Mouse (Mus musculus) MEL (cell line): ENCODE results near the gene Stard7.

Source experiments
- CHD2 ChIP-seq: IDR thresholded peaks from 2 replicates; pipeline ENCODE4 v1.6.1; 2011; ENCODE audit warnings: low read length, improper control_type of control experiment
- CTCF ChIP-seq, 3 experiments: IDR thresholded peaks in 2 of 3; conservative IDR thresholded peaks in 1 of 3; 2 replicates each; pipeline ENCODE4 v1.5.1; 2011 to 2012; ENCODE audit warnings: low read length in 3 of 3, low read depth in 2 of 3, mild to moderate bottlenecking in 2 of 3, improper control_type of control experiment in 1 of 3, inconsistent platforms in 1 of 3, mixed read lengths in 1 of 3, moderate library complexity in 1 of 3; ENCODE audit not compliant: control insufficient read depth in 1 of 3, insufficient read depth in 1 of 3, poor library complexity in 1 of 3, severe bottlenecking in 1 of 3
- E2F4 ChIP-seq: IDR thresholded peaks from 2 replicates; pipeline ENCODE4 v1.6.1; 2011; ENCODE audit warnings: low read depth, low read length, improper control_type of control experiment, borderline replicate concordance
- ELF1 ChIP-seq: IDR thresholded peaks from 2 replicates; pipeline ENCODE4 v1.6.1; 2014; ENCODE audit warnings: low read depth, mild to moderate bottlenecking, inconsistent platforms, low read length, improper control_type of control experiment, moderate library complexity
- EP300 ChIP-seq, 2 experiments: IDR thresholded peaks; 2 replicates each; pipeline ENCODE4 v1.6.1; 2011; ENCODE audit warnings: improper control_type of control experiment in 2 of 2, low read length in 2 of 2, low read depth in 1 of 2, mild to moderate bottlenecking in 1 of 2
- GATA1 ChIP-seq: IDR thresholded peaks from 2 replicates; pipeline ENCODE4 v1.6.1; 2011; ENCODE audit warnings: low read depth, low read length, improper control_type of control experiment
- HCFC1 ChIP-seq: IDR thresholded peaks from 2 replicates; pipeline ENCODE4 v1.6.1; 2012; ENCODE audit warnings: low read depth, mild to moderate bottlenecking, inconsistent platforms, low read length, improper control_type of control experiment, moderate library complexity
- POLR2A ChIP-seq, 2 experiments: IDR thresholded peaks; 2 replicates each; pipeline ENCODE4 v1.6.1; 2011 to 2012; ENCODE audit warnings: low read length in 2 of 2, mild to moderate bottlenecking in 2 of 2, control low read depth in 1 of 2, improper control_type of control experiment in 1 of 2, low read depth in 1 of 2, moderate library complexity in 1 of 2; ENCODE audit not compliant: control insufficient read depth in 1 of 2, insufficient read depth in 1 of 2, poor library complexity in 1 of 2
- RCOR1 ChIP-seq: IDR thresholded peaks from 2 replicates; pipeline ENCODE4 v1.6.1; 2012; ENCODE audit warnings: low read depth, mild to moderate bottlenecking, inconsistent platforms, low read length, improper control_type of control experiment
- TAL1 ChIP-seq: IDR thresholded peaks from 2 replicates; pipeline ENCODE4 v1.6.1; 2012; ENCODE audit warnings: mild to moderate bottlenecking, inconsistent platforms, low read length, moderate library complexity, mixed read lengths
- USF1 ChIP-seq: IDR thresholded peaks from 2 replicates; pipeline ENCODE4 v1.6.1; 2014; ENCODE audit warnings: low read depth, mild to moderate bottlenecking, inconsistent platforms, low read length, improper control_type of control experiment, moderate library complexity
- ZMIZ1 ChIP-seq: IDR thresholded peaks from 2 replicates; pipeline ENCODE4 v1.6.1; 2012; ENCODE audit warnings: low read depth, mild to moderate bottlenecking, inconsistent platforms, low read length, improper control_type of control experiment, moderate library complexity

DNA sequence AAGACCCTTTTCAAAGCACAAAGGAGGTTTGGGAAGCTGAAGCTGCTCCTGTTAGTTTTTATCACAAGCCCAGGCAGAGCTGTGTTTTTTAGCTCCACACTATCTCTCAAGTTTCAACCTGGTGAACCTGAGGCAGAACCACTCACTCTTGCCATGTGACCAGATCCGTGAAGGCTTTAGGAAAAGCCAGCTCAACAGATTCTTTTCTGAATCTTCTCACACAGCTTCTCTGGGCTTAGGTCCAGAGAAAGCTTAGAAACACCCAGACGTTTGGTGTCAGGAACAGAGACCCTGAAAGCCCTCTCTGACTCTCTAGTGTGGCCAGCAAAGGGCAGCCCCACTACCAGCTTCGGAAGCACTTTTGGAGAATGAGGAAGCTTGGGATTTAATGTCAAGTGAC is 18.6 kb upstream of the Stard7 start:
- TF ChIP-seq EP300 (IDR thresholded peaks at IDR 0.05; ENCODE audit: low read depth in 1 of 2, low read length in 2 of 2) (no peak), CTCF (IDR thresholded peaks at IDR 0.05 in 2 of 3, conservative IDR thresholded peaks at IDR 0.05 in 1 of 3; ENCODE audit: control insufficient read depth in 1 of 3, insufficient read depth in 1 of 3, low read depth in 2 of 3, low read length in 3 of 3, poor library complexity in 1 of 3, severe bottlenecking in 1 of 3) (no peak), ZMIZ1 (no peak), POLR2A (IDR thresholded peaks at IDR 0.05; ENCODE audit: control insufficient read depth in 1 of 2, insufficient read depth in 1 of 2, low read depth in 1 of 2, low read length in 2 of 2, poor library complexity in 1 of 2) (no peak), CHD2 (no peak), RCOR1 (no peak), E2F4 (no peak), USF1 (peak; percentile 43; the same call in 1 of the 2 replicates), HCFC1 (no peak), GATA1 (no peak), ELF1 (no peak), TAL1 (no peak)
